ENCODE assay signal across 8 mouse cellular contexts in genomic region chr14:31206472-31206981, GRCm38 (mm10). TPM values are rescaled to one million over a fixed set of nuclear protein-coding genes. Genes with fewer than 3 reads are reported as not detected.
DNase-seq lines count a peak whose midpoint lies in the region; ATAC-seq and TF ChIP-seq lines count a peak whose summit lies in the region.

No protein-coding gene starts in this region.

- H3K9me3 ChIP-seq in hindbrain, embryonic 11.5 days (ENCODE audit: control insufficient read depth, low read length), result no peaks in the 10 kb centered on the region
- H3K9me3 ChIP-seq in lung, embryonic 16.5 days (ENCODE audit: control insufficient read depth, low read length), result no peaks in the 10 kb centered on the region

- H3K4me3 ChIP-seq in hindbrain, embryonic 11.5 days (ENCODE audit: low read depth, low read length), result peak overlapping the region; percentile 89
- peak overlapping the region; percentile 86 for H3K4me3 ChIP-seq in lung, embryonic 16.5 days (ENCODE audit: low read length)
- peak overlapping the region; percentile 80 for H3K4me3 ChIP-seq in thymus, adult 2 months (ENCODE audit: control insufficient read depth, insufficient read depth, low read length)

- peak; percentile 94 for DNase-seq in Muller cell, postnatal 12 days (ENCODE audit: inconsistent ontology term)
- peak; percentile 97 for DNase-seq in cerebellum, adult 9-10 months
- DNase-seq in frontal cortex, adult 2 months (ENCODE audit: extremely low spot score in 1 of 2, low spot score in 1 of 2), result peak; percentile 87 to 95
- peak; percentile 96 for DNase-seq in hindbrain, embryonic 11.5 days (ENCODE audit: low spot score)
- DNase-seq in layer of hippocampus, adult 9-11 months, result peak; percentile 95
- peak; percentile 90 for DNase-seq in ovary, adult 18-20 months (ENCODE audit: low spot score)
- DNase-seq in thymus, adult 2 months, result peak; percentile 96

- peaks cover 7% of the 10 kb centered on the region; the same call in 1 of the 2 replicates for H3K4me1 ChIP-seq in hindbrain, embryonic 11.5 days (replicated peaks; ENCODE audit: control insufficient read depth, insufficient read depth, low read length)
- peaks cover 12% of the 10 kb centered on the region for H3K4me1 ChIP-seq in lung, embryonic 16.5 days (replicated peaks; ENCODE audit: control insufficient read depth, insufficient read depth, low read length)
- peaks cover 16% of the 10 kb centered on the region for H3K4me1 ChIP-seq in thymus, adult 2 months (replicated peaks; ENCODE audit: control insufficient read depth, insufficient read depth, low read length)

- no peaks in the 10 kb centered on the region for H3K27me3 ChIP-seq in hindbrain, embryonic 11.5 days (ENCODE audit: control insufficient read depth, insufficient read depth, low read length)
- no peaks in the 10 kb centered on the region for H3K27me3 ChIP-seq in lung, embryonic 16.5 days (ENCODE audit: control insufficient read depth, insufficient read depth, low read depth, low read length)
- no peaks in the 10 kb centered on the region for H3K27me3 ChIP-seq in thymus, adult 2 months (ENCODE audit: control insufficient read depth, insufficient read depth, low read length)

- WGBS in hindbrain, embryonic 11.5 days, result 1% methylated on average over 40 of the region's 48 CpGs
- under 1% methylated on average over 45 of the region's 48 CpGs for whole genome bisulfite sequencing in lung, embryonic 16.5 days
- WGBS in thymus, adult 2 months, result under 1% methylated on average over 48 of the region's 48 CpGs

- peak; percentile 94 for TF ChIP-seq POLR2A in thymus, adult 2 months (IDR thresholded peaks at IDR 0.05; ENCODE audit: control insufficient read depth, extremely low read depth, insufficient read depth, low read length, poor library complexity)

- H3K36me3 ChIP-seq in hindbrain, embryonic 11.5 days (ENCODE audit: control insufficient read depth, insufficient read depth, low read length), result peaks cover 16% of the 10 kb centered on the region
- peaks cover 21% of the 10 kb centered on the region for H3K36me3 ChIP-seq in lung, embryonic 16.5 days (ENCODE audit: control insufficient read depth, insufficient read depth, low read length)
- peaks cover 24% of the 10 kb centered on the region for H3K36me3 ChIP-seq in thymus, adult 2 months (ENCODE audit: control insufficient read depth, insufficient read depth, low read length)

- H3K27ac ChIP-seq in hindbrain, embryonic 11.5 days (ENCODE audit: low read depth, low read length), result peak overlapping the region; percentile 86
- peak overlapping the region; percentile 92 for H3K27ac ChIP-seq in lung, embryonic 16.5 days (ENCODE audit: low read length)
- H3K27ac ChIP-seq in thymus, adult 2 months (ENCODE audit: control insufficient read depth, insufficient read depth, low read length), result no peak overlapping the region

- peak; percentile 82 for ATAC-seq in hindbrain, embryonic 11.5 days (ENCODE audit: low FRiP score)
- ATAC-seq in lung, embryonic 16.5 days (ENCODE audit: low read depth), result peak; percentile 78

- 0 out of 2 replicates have a peak, but pooled peaks have one; percentile 39 for TF ChIP-seq CTCF in thymus, adult 2 months (IDR thresholded peaks at IDR 0.05; ENCODE audit: borderline replicate concordance, control insufficient read depth, extremely low read depth, insufficient read depth, low read length, poor library complexity)

- peak overlapping the region; percentile 95 for H3K4me2 ChIP-seq in hindbrain, embryonic 11.5 days (replicated peaks; ENCODE audit: low read depth, low read length)
- H3K4me2 ChIP-seq in lung, embryonic 16.5 days (ENCODE audit: low read depth, low read length), result peak overlapping the region; percentile 85

- H3K9ac ChIP-seq in hindbrain, embryonic 11.5 days (ENCODE audit: low read depth, low read length), result peak overlapping the region; percentile 97
- peak overlapping the region; percentile 98 for H3K9ac ChIP-seq in lung, embryonic 16.5 days (ENCODE audit: low read length)

RNA-seq across cellular contexts. Expression of gene Tnnc1, which starts 1.6 kb away (rescaled TPM):
- 51.3 and 55.5 TPM in 2 replicates for polyA plus RNA-seq in frontal cortex, adult 2 months (2012; rRNA removed)
- polyA plus RNA-seq in hindbrain, embryonic 11.5 days (2014; fragmentation: Nextera tagmentation; extraction: Ambion mirVana), result 8.9 and 17.2 TPM in 2 replicates
- 93.6 and 113 TPM in 2 replicates for polyA plus RNA-seq in lung, embryonic 16.5 days (2015; fragmentation: Nextera tagmentation; extraction: Ambion mirVana)
- 4.2 and 103 TPM in 2 replicates for polyA plus RNA-seq in thymus, adult 2 months (2012; rRNA removed)

RNA-seq across cellular contexts. Expression of gene Nisch, which starts 10.2 kb away (rescaled TPM):
- 343 and 370 TPM in 2 replicates for polyA plus RNA-seq in frontal cortex, adult 2 months (2012; rRNA removed)
- 251 and 305 TPM in 2 replicates for polyA plus RNA-seq in hindbrain, embryonic 11.5 days (2014; fragmentation: Nextera tagmentation; extraction: Ambion mirVana)
- 377 and 397 TPM in 2 replicates for polyA plus RNA-seq in lung, embryonic 16.5 days (2015; fragmentation: Nextera tagmentation; extraction: Ambion mirVana)
- polyA plus RNA-seq in thymus, adult 2 months (2012; rRNA removed), result 569 and 585 TPM in 2 replicates

RNA-seq across cellular contexts. Expression of gene Sema3g, which starts 11.1 kb away (rescaled TPM):
- 3.5 and 3.9 TPM in 2 replicates for polyA plus RNA-seq in frontal cortex, adult 2 months (2012; rRNA removed)
- polyA plus RNA-seq in hindbrain, embryonic 11.5 days (2014; fragmentation: Nextera tagmentation; extraction: Ambion mirVana), result 0.42 and 0.51 TPM in 2 replicates
- 2.3 and 2.7 TPM in 2 replicates for polyA plus RNA-seq in lung, embryonic 16.5 days (2015; fragmentation: Nextera tagmentation; extraction: Ambion mirVana)
- 1.9 and 2.4 TPM in 2 replicates for polyA plus RNA-seq in thymus, adult 2 months (2012; rRNA removed)

RNA-seq across cellular contexts. Expression of gene Stab1, which starts 38.1 kb away (rescaled TPM):
- polyA plus RNA-seq in frontal cortex, adult 2 months (2012; rRNA removed), result 15.5 and 19.1 TPM in 2 replicates
- polyA plus RNA-seq in hindbrain, embryonic 11.5 days (2014; fragmentation: Nextera tagmentation; extraction: Ambion mirVana), result 23.5 and 25.5 TPM in 2 replicates
- 48.9 and 52.1 TPM in 2 replicates for polyA plus RNA-seq in lung, embryonic 16.5 days (2015; fragmentation: Nextera tagmentation; extraction: Ambion mirVana)
- polyA plus RNA-seq in thymus, adult 2 months (2012; rRNA removed), result 17.2 and 26.7 TPM in 2 replicates

RNA-seq across cellular contexts. Expression of gene Phf7, which starts 44.6 kb away (rescaled TPM):
- polyA plus RNA-seq in frontal cortex, adult 2 months (2012; rRNA removed), result 4.5 and 5.9 TPM in 2 replicates
- 13.9 and 14.0 TPM in 2 replicates for polyA plus RNA-seq in hindbrain, embryonic 11.5 days (2014; fragmentation: Nextera tagmentation; extraction: Ambion mirVana)
- polyA plus RNA-seq in lung, embryonic 16.5 days (2015; fragmentation: Nextera tagmentation; extraction: Ambion mirVana), result 13.5 TPM in 2 replicates
- polyA plus RNA-seq in thymus, adult 2 months (2012; rRNA removed), result 7.4 and 8.0 TPM in 2 replicates
